Mouse (Mus musculus): ENCODE data around the gene Sord.
A peak's percentile ranks its signal among the peaks of the same experiment; 100 is the strongest.

GRCm38 (mm10) chr2:122312722-122313417 is 78.3 kb downstream of the Sord start:
- TF ChIP-seq CTCF (IDR thresholded peaks at IDR 0.05; ENCODE audit: insufficient read depth, low read depth, low read length), result peak; percentile 59; the same call in 1 of the 2 replicates
- TF ChIP-seq POLR2A (IDR thresholded peaks at IDR 0.05; ENCODE audit: insufficient read depth, low read depth, low read length), result no peak
